Mouse (Mus musculus) embryonic facial prominence, embryonic 14.5 days (tissue): ENCODE results near the gene Rsph10b. TPM values are rescaled to one million over a fixed set of nuclear protein-coding genes. Genes with fewer than 3 reads are reported as not detected.

ENCODE experiments used
- ATAC-seq: fragments of 200-750 bp; cut with Nextera tagmentation; 2 replicates; pipeline ENCODE4 v1.8.0; 2017; ENCODE audit warnings: low read depth, moderate number of reproducible peaks, moderate TSS enrichment
- DNase-seq: peaks from one replicate; pipeline ENCODE4 v3.0.0-alpha.2; 2015; ENCODE audit warnings: low spot score
- H3K27ac ChIP-seq: fragments of 300-500 bp; sonication (generic); replicated peaks from 2 replicates; pipeline ENCODE4 v1.5.1; 2014; ENCODE audit warnings: low read depth, mild to moderate bottlenecking, low read length, moderate library complexity
- H3K27me3 ChIP-seq: fragments of 300-500 bp; sonication (generic); replicated peaks from 2 replicates; pipeline ENCODE4 v1.6.1; 2014; ENCODE audit warnings: low read length; ENCODE audit not compliant: control insufficient read depth, insufficient read depth
- H3K36me3 ChIP-seq: fragments of 300-500 bp; sonication (generic); 2 replicates; pipeline ENCODE4 v1.6.1; 2014; ENCODE audit warnings: low read length, mixed read lengths; ENCODE audit not compliant: control insufficient read depth, insufficient read depth
- H3K4me1 ChIP-seq: fragments of 300-500 bp; sonication (generic); 2 replicates; pipeline ENCODE4 v1.6.1; 2014; ENCODE audit warnings: antibody characterized with exemption, low read length; ENCODE audit not compliant: control insufficient read depth, insufficient read depth
- H3K4me2 ChIP-seq: fragments of 300-500 bp; sonication (generic); 2 replicates; pipeline ENCODE4 v1.6.1; 2014; ENCODE audit warnings: low read depth, mild to moderate bottlenecking, low read length, moderate library complexity, mixed read lengths
- H3K4me3 ChIP-seq: fragments of 300-500 bp; sonication (generic); 2 replicates; pipeline ENCODE4 v1.5.1; 2014; ENCODE audit warnings: low read depth, mild to moderate bottlenecking, low read length
- H3K9ac ChIP-seq: fragments of 300-500 bp; sonication (generic); 2 replicates; pipeline ENCODE4 v1.6.1; 2014; ENCODE audit warnings: low read depth, mild to moderate bottlenecking, low read length, moderate library complexity, mixed read lengths
- H3K9me3 ChIP-seq: fragments of 300-500 bp; sonication (generic); 2 replicates; pipeline ENCODE4 v1.6.1; 2016; ENCODE audit warnings: low read length; ENCODE audit not compliant: control insufficient read depth
- WGBS: fragments of 180-500 bp; shearing (Covaris S2); extraction: QIAGEN DNeasy Blood & Tissue Kit; methylation state at CpG from one replicate; pipeline ENCODE4 v1.1.7; 2014; 5-methylcytosine and 5-hydroxymethylcytosine counted together
- polyA plus RNA-seq: library from polyadenylated mRNA; unstranded; fragments of >200 nt; fragmentation: Nextera tagmentation; extraction: Ambion mirVana; gene quantifications from 2 replicates; pipeline ENCODE4 v1.2.1, GENCODE M21; 2014

Gene Rsph10b
- polyA plus RNA-seq, 1 experiment from 2014 or later = 4.7 TPM

GRCm38 (mm10) chr5:143948361-143948760, 15.5 kb downstream of the Rsph10b start:
- H3K4me1 ChIP-seq = no peaks in the 10 kb centered on the region
- 0 out of 2 replicates have a peak, but pooled peaks cover 5% of the 10 kb centered on the region for H3K9me3 ChIP-seq
- H3K27me3 ChIP-seq = no peaks in the 10 kb centered on the region
- no peaks in the 10 kb centered on the region for H3K36me3 ChIP-seq
- DNase-seq (no peak), ATAC-seq (no peak)
- no peak overlapping the region for H3K27ac ChIP-seq
- no peak overlapping the region for H3K4me3 ChIP-seq
- H3K9ac ChIP-seq = no peak overlapping the region
- H3K4me2 ChIP-seq = no peak overlapping the region
- 84% methylated on average over 12 of the region's 12 CpGs for WGBS

DNA sequence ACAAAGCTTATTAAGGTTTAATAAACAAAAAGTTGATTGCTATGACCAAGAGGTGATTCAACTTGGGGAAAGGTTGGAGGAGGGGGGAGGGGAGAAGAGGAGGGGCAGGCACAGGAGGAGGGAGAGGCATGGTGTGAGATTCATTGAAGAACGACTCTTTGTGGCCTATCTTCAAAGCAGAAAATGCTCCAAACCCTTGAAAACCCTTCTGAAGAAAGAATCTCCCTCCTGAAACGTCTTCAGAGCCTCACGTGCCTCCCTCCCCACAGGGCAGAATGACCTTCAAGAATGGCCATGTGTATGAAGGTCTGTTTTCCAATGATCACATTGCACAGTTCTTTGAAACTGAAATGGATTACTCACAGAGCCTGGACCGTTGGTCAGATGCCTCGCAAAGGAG, 17.2 kb downstream of the Rsph10b start:
- Histone ChIP-seq H3K27me3 (no peaks in the 10 kb centered on the region), H3K4me1 (no peaks in the 10 kb centered on the region), H3K9me3 (0 out of 2 replicates have a peak, but pooled peaks cover 4% of the 10 kb centered on the region), H3K4me2 (no peak overlapping the region), H3K9ac (no peak overlapping the region), H3K27ac (no peak overlapping the region), H3K4me3 (no peak overlapping the region), H3K36me3 (no peaks in the 10 kb centered on the region)
- 41% methylated on average over 5 of the region's 5 CpGs for WGBS
- DNase-seq (no peak), ATAC-seq (no peak)

DNA sequence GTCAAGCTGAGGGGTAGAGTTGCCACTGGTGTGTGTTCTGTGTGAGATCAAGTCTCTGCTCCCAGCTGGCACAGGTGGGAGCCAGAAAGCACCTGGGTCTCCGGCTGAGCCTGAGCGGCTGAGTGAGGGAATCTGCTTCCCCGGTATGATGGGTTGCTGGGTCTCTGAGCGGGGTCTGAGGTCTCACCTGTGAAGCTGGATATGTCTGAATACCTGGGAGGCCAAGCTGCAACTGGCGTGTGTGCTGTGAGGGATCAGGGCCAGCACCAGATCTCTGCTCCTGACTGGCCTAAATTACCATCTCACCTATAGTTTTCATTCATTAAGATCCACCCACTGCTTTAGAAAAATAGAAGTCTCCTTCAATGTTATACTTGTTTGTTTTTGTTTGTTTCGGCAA, 24.3 kb downstream of the Rsph10b start:
- 92% methylated on average over 6 of the region's 6 CpGs for WGBS
- Histone ChIP-seq H3K27me3 (no peaks in the 10 kb centered on the region), H3K36me3 (no peaks in the 10 kb centered on the region), H3K4me3 (no peak overlapping the region), H3K4me2 (no peak overlapping the region), H3K4me1 (no peaks in the 10 kb centered on the region), H3K9ac (no peak overlapping the region), H3K27ac (no peak overlapping the region), H3K9me3 (0 out of 2 replicates have a peak, but pooled peaks cover 5% of the 10 kb centered on the region)
- no peak for ATAC-seq
- no peak for DNase-seq

DNA sequence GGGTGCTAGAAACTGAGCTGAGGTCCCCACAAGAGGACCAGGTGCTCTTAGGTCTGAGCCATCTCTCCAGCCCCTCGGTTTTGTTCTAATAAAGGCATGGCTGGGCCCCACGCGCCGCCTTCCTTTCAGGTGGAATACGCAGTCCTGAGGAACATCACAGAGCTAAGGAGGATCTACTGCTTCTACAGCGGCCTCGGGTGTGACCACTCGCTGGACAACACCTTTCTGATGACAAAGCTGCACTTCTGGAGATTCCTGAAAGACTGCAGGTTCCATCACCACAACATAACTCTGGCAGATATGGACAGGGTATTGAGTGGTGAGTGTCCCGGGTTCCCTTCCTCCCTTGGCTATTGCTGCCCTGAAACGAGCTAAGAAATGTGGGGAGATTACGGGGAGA, 26.7 kb downstream of the Rsph10b start:
- no peak for DNase-seq
- 0 out of 2 replicates have a peak, but pooled peaks cover 2% of the 10 kb centered on the region for H3K9me3 ChIP-seq
- H3K36me3 ChIP-seq = no peaks in the 10 kb centered on the region
- H3K4me2 ChIP-seq = no peak overlapping the region
- no peak overlapping the region for H3K9ac ChIP-seq
- no peak overlapping the region for H3K27ac ChIP-seq
- no peak overlapping the region for H3K4me3 ChIP-seq
- H3K4me1 ChIP-seq = no peaks in the 10 kb centered on the region
- no peak for ATAC-seq
- no peaks in the 10 kb centered on the region for H3K27me3 ChIP-seq
- 91% methylated on average over 11 of the region's 11 CpGs for WGBS

- Histone ChIP-seq H3K9me3 (0 out of 2 replicates have a peak, but pooled peaks cover 2% of the 10 kb centered on the region), H3K9ac (no peak overlapping the region), H3K27me3 (no peaks in the 10 kb centered on the region), H3K36me3 (no peaks in the 10 kb centered on the region), H3K4me3 (no peak overlapping the region), H3K4me1 (no peaks in the 10 kb centered on the region), H3K4me2 (no peak overlapping the region), H3K27ac (no peak overlapping the region)
- DNase-seq (no peak), ATAC-seq (no peak)
- 89% methylated on average over 8 of the region's 8 CpGs for WGBS
Measured at GRCm38 (mm10) chr5:143961176-143961575, 28.3 kb downstream of the Rsph10b start.

- Histone ChIP-seq H3K4me3 (no peak overlapping the region), H3K27ac (no peak overlapping the region), H3K4me1 (no peaks in the 10 kb centered on the region), H3K9ac (no peak overlapping the region), H3K27me3 (no peaks in the 10 kb centered on the region), H3K36me3 (no peaks in the 10 kb centered on the region), H3K9me3 (no peaks in the 10 kb centered on the region), H3K4me2 (no peak overlapping the region)
- no peak for ATAC-seq
- WGBS = 83% methylated on average over 12 of the region's 12 CpGs
- DNase-seq = no peak
Measured at GRCm38 (mm10) chr5:143965586-143966345, 32.9 kb downstream of the Rsph10b start.

DNA sequence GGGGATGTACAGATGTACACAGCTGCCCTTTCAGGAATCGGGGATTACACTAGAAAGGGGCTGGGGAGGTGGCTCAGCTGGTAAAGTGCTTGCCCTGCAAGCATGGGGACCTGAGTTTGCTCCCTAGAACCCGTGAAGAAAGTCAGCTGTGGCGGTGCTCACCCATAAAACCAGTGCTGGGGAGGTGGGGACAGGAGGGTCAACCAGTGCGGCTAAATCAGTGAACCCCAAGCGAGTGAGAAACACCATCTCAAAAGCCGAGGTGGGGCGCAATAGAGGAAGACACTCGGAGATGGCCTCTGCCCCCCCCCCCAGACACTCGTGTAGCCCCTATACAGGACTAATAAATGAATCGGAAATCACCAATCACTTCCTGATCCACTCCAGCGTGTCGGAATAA, 33.8 kb downstream of the Rsph10b start:
- ATAC-seq (no peak), DNase-seq (no peak)
- no peaks in the 10 kb centered on the region for H3K36me3 ChIP-seq
- 88% methylated on average over 12 of the region's 12 CpGs for WGBS
- H3K9ac ChIP-seq = no peak overlapping the region
- H3K4me1 ChIP-seq = no peaks in the 10 kb centered on the region
- H3K4me2 ChIP-seq = no peak overlapping the region
- no peaks in the 10 kb centered on the region for H3K9me3 ChIP-seq
- no peak overlapping the region for H3K4me3 ChIP-seq
- no peak overlapping the region for H3K27ac ChIP-seq
- H3K27me3 ChIP-seq = no peaks in the 10 kb centered on the region

DNA sequence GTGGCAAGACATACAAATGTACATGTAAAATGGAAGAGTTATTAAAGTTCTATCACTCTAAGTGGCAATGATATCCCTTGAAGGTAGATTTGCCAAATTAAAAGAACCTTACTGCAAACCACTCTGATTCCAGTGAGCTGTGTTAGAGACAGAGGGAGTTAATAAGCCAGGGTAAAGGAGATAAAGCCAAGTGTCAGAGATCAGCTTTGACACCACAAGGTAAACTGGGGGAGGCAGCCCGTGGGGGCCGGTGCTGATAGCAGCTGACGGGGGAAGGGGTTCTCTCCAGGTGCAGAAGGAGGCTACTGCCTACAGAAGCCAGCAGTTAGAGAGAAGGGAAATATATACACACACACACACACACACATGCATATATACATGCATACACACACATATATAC, 39.8 kb downstream of the Rsph10b start:
- no peak for ATAC-seq
- Histone ChIP-seq H3K4me1 (no peaks in the 10 kb centered on the region), H3K4me2 (no peak overlapping the region), H3K27ac (no peak overlapping the region), H3K36me3 (no peaks in the 10 kb centered on the region), H3K9me3 (no peaks in the 10 kb centered on the region), H3K9ac (no peak overlapping the region), H3K27me3 (no peaks in the 10 kb centered on the region), H3K4me3 (no peak overlapping the region)
- WGBS = 68% methylated on average over 3 of the region's 3 CpGs
- DNase-seq = no peak
